Mouse (Mus musculus): Measurements from ENCODE around the gene Pdgfb.

Gene Pdgfb

DNA sequence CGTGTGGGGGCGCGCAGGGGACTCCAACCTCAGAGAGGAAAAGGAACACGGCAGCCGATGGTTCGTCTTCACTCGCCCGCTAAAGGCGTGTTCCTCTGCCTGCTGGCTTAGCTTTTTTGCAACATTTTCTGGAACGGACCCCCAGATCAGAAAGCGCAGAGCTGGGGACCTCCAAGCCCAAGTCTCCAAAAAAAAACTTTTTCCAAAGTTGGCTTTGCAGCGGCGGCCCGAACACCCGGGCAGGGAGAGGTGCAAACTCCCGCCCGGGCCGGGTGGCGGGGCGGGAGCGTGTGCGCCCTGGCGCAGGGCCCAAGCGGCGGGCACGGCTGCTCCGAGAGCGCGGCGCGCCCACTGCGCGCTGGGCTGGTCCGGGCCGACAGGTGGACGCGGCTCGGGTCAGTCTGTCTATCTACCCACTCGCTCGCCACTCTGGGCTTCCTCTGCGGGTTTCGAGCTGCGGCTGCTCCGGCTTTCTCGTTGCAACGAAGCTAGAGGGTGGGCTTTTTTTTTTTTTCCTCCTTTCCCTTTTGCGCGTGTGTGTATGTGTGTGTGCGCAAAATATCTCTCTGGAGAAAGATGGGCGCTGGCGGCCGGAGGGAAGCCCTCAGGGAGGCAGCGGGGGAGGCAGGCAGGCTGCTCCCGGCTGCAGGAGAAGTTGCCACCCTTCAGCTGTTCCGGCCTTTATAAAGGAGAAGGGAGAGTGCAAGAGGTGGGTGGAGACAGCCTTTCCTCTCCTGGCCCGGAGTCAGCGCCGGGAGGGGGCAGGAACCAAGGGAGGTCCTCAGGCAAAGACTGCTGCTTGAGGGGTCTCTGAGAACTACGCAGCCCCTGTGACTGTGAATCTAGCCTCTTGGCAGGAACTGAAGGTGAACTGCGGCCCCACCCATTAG is at the start of gene Pdgfb:
TSS of gene Pdgfb (minus strand) at position 657 of the 890 bp plus-strand sequence.
- DNase-seq = peak; percentile 64

- DNase-seq = no peak
Observed at GRCm38 (mm10) chr15:80062821-80063220, 48.0 kb upstream of the Pdgfb start.

- DNase-seq = no peak
Observed at GRCm38 (mm10) chr15:80062339-80062738, 47.6 kb upstream of the Pdgfb start.

GRCm38 (mm10) chr15:80061071-80061550 is 46.3 kb upstream of the Pdgfb start:
- no peak for DNase-seq

- no peak for DNase-seq
Observed at GRCm38 (mm10) chr15:80060356-80061070, 45.7 kb upstream of the Pdgfb start.

DNA sequence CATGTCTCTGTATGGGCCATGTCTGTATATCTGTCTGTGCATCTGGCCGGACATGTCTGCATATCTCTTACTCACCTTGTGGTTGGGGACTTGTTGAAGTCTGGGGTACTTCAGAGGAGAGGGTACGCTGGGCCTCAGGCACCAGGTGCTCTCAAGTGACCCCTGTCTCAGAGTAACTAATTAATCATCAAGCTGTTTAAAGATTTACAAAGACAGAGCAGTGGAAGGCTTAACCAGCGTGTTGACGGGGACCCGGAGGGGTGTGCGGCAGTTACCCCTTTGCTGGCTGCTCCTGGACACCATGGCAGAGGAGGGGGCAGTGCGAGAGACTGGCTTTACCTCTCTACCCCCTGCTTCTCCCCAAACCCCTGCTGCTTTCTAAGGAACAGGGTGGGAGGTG is 44.8 kb upstream of the Pdgfb start:
- no peak for DNase-seq

DNA sequence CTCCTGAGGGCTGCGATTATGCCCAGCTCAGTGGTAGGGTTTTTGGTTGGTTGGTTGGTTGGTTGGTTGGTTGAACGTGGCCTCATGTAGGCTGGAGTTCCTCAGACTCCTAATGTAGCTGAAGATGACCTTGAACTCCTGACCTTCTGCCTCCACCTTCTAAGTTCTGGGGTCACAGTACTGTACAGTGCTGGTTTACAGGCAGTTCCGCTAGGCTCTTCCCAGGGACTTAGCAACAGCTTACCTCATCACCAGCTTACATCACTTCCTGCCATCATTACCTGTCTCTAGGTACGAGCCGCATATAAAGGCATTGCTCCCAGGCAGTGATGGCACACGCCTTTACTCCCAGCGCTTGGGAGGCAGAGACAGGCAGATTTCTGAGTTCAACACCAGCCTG is 43.4 kb upstream of the Pdgfb start:
- no peak for DNase-seq

DNA sequence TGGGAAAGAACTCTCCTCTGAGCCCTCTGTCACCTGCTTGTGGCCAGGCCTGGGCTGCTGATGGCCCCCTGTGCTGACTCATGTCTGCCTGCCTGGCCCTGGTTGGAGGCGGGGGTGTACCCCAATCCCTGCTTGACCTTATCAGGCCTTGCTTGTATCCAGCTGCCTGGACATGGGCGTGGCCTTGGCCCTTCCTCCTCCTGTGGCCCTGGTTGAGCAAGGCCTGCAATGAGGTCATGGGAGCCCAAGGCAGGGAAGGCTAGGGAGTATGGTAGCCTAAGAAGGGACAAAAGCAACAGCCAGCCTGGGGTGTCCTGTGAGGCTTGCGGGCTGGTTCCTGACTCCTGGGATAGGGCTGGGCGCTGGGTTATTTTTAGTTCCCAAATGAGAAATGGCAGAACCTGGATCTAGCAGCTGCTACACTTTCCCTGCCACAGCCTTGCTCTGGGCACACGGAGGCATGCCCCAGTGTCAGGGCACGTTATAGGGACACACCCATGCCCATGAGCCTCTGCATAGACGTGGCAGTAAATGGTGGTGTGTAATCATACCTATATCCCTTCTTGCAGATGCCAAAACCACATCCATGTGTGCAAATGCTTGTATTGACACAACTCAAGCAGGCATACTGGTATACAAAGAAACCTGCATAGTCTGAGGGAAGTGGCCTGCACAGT is 39.4 kb upstream of the Pdgfb start:
- DNase-seq = no peak

DNA sequence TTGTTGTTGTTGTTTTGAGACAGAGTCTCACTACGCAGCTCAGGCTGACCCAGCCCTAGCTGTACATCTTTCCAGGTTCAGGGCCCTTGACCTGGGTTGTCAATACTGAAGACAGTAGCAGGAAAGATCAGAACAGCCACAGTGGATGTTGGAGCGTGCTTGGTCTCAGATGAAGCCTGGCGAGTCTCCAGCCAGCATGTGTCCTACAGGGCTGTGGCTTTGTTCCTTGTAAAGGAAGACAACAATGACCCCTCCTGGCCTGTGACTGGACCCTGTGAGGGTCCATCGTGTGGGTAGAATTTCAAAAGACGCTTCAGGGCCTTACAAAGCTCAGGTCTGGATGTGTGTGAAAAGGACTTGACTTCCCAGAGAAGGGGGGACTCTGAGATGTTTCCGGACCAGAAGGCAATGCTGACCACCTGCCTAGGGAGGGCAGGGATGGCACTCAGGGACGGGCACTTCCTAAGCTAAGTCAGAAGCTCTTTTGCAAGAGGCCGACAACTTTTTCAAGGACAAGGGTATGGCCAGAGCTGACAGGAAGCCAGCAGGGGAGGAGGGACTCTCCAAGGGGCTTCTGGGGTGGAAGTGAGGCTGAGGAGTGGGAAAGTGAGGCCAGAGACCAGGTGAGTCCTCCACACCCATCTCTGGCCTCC is 38.7 kb upstream of the Pdgfb start:
- peak; percentile 44 to 51 for DNase-seq

- DNase-seq = no peak
Observed at GRCm38 (mm10) chr15:80051782-80052181, 37.0 kb upstream of the Pdgfb start.

DNA sequence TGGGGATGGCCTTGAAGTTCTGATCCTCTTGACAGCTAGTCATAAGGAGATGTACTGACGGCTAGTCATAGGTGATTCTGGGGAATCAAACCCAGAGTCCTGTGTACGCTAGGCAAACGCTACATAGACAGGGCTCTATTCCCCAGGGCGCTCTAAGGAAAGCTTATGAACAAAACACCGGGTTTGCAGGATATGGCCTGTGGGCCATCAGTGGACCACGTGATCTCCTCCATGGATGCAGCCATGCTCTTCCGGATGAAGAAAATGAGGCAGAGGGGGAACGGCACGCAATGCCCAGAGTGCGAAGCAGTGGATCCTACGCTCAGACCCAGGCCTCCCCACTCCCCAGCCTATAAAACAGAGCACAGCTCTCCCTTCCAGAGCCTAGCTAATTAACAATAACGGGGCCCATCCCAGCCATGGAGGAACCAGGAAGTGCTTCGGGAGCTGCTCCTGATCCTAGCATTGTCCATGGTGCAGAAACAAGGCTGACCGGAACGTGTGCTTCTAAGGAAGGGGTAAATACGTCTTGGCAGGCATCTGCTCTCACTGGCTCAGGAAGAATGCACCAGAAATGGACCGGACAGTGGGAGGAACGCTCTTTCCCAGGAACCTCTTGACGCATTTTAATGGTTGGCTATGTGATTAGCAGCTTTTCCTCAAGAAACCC is 36.5 kb upstream of the Pdgfb start:
- DNase-seq = no peak

GRCm38 (mm10) chr15:80050093-80050492 is 35.3 kb upstream of the Pdgfb start:
- no peak for DNase-seq

DNA sequence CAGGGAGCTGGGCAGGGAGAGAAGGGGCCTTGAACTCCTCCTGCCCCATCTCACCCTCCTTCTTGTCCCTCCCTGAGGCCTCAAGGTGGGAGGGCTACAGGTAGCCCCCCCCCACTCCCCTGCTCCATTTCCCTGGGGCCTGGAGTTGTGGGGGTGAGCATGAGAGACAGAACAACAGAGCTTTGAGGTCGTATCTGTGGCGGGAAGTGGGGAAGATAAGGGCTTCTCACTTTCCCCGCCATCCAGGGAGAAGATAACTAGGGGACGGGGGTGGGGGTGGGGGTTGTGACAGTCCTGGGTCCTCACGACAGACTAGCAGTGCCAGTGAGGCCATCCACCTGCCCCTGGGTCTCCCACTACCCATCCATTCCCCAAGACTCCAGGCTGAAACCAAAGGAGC is 33.2 kb upstream of the Pdgfb start:
- no peak for DNase-seq

DNA sequence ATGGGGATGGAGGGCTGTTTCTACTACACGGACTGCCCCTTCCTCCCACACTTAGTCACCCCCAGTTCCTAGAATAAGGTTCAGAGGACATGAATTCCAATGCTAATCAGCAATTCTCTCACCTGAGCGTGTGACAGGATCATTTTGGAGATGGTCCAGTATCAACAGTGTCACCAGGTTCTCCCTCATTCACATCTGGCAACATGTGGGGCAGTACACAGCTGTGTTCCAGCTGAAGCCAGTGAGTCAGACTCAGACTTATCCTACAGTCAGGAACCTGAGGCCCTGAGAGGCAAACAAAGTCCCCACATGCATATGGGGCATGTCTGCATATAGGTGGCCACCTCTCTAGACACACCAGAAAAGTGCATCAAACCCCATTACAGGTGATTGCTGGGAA is 32.5 kb upstream of the Pdgfb start:
- DNase-seq = no peak

DNA sequence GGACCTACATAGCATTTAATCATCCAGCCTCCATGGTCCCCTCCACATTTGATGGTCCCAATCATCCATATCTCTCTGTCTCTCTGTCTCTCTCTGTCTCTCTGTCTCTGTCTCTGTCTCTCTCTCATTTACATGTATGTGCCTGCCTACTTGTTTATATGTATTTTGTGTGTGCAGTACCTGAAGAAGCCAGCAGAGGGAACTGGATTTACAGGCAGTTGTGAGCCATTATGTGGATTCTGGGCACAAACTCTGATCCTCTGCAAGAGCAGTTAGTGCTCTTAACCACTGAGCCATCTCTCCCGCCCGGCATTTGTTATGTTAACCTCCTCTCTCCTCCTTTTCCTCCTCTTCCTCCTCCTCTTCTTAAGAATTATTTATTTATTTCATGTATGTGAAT is 31.0 kb upstream of the Pdgfb start:
- DNase-seq = no peak

GRCm38 (mm10) chr15:80044249-80044648 is 29.5 kb upstream of the Pdgfb start:
- no peak for DNase-seq

GRCm38 (mm10) chr15:80042152-80042551 is 27.4 kb upstream of the Pdgfb start:
- no peak for DNase-seq

DNA sequence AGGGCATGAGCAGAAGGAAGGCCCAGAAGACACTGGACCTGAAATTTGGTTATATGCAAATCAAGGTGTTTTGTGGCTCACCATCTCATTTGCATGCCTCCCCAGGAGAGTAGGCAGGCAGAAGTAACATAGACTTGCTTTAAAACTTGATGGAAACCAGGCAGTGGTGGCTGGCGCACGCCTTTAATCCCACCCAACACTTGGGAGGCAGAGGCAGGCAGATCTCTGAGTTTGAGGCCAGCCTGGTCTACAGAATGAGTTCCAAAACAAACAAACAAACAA is 23.3 kb upstream of the Pdgfb start:
- no peak for DNase-seq

DNA sequence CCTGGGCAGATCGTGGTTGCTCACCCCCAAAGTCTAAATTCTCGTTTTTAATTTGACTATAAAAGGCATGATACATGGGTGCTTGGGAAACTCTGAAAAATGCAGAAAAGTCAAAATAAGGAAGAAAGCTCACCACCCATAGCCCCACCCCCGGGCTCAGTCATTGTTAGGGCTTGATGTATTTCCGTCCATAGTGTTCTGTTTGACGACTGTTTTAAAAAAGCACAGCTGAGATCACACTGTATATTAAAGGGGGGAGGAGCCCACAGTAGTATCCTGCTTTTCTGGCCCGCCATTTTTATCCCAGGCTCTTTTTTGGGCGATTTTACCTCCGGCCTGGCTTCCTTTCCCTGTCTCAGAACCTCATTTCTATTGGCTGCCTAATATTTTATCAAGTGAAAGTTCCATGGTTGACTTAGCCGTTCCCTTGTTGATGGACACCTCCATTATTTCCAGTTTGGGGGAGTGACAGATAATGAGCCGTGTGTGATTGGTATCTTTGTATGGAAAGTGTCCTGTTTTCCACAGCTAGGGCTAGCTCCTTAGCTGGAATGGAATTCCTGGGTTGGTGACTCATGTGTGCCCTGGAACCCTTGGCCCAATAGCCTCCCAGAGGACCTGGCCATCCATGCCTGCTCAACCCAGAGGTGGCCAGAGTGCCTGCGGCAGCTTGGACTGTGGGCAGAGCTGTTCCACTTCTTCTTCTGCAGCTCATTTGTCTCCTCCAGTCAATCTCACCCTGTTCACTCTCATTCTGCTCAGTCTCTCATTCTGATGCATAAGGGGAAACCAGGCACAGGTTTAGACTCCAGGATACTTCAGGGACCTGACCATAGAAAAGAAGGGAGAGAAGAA is 22.7 kb upstream of the Pdgfb start:
- no peak for DNase-seq

- no peak for DNase-seq
Observed at GRCm38 (mm10) chr15:80035341-80035885, 20.6 kb upstream of the Pdgfb start.

DNA sequence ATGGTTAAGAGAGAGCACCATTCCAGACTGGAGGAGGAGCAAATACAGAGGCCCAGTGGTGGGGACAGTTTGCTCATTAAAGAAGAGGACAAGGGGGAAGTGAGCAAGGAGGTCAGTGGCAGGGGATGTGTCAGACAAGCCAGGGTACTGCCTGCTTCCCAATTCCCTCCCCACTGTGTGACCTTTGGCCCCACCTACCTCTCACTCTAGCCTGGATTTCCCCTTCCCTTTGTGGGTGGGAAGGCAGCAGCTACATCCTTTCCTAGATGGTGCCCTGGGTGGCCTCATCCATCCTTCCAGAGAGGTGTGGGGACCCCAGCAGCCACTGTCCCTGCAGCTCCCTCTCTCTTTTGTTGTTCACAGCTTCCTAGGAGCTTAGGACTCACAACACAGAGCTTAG is 20.1 kb upstream of the Pdgfb start:
- DNase-seq = no peak
